Mouse (Mus musculus): ENCODE results near the gene Lipa.

Gene Lipa

GRCm38 (mm10) chr19:34468216-34468615, 59.1 kb downstream of the Lipa start:
- no peak for DNase-seq (ENCODE audit: low spot score in 2 of 2)

GRCm38 (mm10) chr19:34464453-34464852, 62.8 kb downstream of the Lipa start:
- no peak for DNase-seq (ENCODE audit: low spot score in 2 of 2)

- no peak for DNase-seq (ENCODE audit: low spot score in 2 of 2)
These were observed 65.7 kb downstream of the Lipa start for GRCm38 (mm10) chr19:34461451-34462019.

- DNase-seq (ENCODE audit: low spot score in 2 of 2) = no peak
These were observed 76.4 kb downstream of the Lipa start for GRCm38 (mm10) chr19:34450784-34451370.

GRCm38 (mm10) chr19:34448851-34449250, 78.4 kb downstream of the Lipa start:
- DNase-seq (ENCODE audit: low spot score in 2 of 2) = no peak

- no peak for DNase-seq (ENCODE audit: low spot score in 2 of 2)
These were observed 81.8 kb downstream of the Lipa start for GRCm38 (mm10) chr19:34445410-34446012.

GRCm38 (mm10) chr19:34444785-34445184, 82.5 kb downstream of the Lipa start:
- DNase-seq (ENCODE audit: low spot score in 2 of 2) = no peak

Data from urinary bladder, postnatal 36 days (tissue).